Mouse (Mus musculus): ENCODE data around the gene Vegfb.
"Not testable (repeated sequence)": the region's sequence is repeated elsewhere in the genome, so short reads cannot be mapped to it uniquely, and the experiment has no call there.

The Vegfb gene

GRCm38 (mm10) chr19:6992011-6992858, 4.8 kb upstream of the Vegfb start, which contains the start of gene Dnajc4:
Gene Dnajc4 (minus strand): TSS chr19:6992572.
- DNase-seq (ENCODE audit: low spot score in 2 of 2) = peak; percentile 95 to 96

- DNase-seq (ENCODE audit: low spot score in 2 of 2) = not testable (repeated sequence)
Observed at GRCm38 (mm10) chr19:6991166-6991565, 3.7 kb upstream of the Vegfb start.

GRCm38 (mm10) chr19:6990712-6991111, 3.3 kb upstream of the Vegfb start:
- no peak for DNase-seq (ENCODE audit: low spot score in 2 of 2)

DNA sequence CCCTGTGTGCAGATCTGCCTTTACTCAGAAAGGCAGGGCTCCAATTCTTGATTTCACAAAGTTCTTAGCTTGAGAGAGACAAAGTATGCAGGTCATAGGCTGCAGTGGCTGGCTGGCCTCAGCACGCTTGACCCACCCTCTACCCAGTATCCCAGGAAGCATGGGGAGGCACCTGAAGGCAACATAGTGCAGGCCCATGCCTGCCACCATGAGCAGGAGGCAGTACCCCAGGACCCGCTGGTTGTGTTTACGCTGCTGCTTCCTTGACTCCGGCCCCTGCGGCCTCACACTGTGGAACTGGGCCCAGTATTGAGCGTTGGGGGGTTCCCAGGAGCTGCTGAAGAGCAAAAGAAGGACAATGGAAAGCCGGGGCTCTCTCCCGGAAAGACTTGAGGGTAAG, 1.8 kb upstream of the Vegfb start:
- DNase-seq (ENCODE audit: low spot score in 2 of 2) = no peak

DNA sequence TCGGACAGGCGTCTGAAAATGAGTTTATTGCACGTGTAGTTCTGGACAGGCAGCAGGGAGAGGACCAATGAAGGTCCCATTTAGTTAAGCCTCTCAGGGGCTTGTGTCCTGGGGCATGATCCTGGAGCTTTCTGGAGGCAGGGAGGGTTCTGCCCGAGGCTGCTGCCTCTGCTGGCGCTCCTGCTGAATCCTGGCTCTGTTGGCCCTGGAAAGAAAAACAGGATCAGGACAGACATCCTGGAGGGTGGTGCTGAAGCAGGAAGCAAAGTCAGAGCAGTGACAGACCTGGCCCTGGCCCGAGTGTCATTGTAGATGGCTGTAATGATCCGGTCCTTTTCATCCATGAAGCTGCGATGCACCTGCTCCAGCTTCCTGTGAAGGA, 444 bp upstream of the Vegfb start:
- no peak for DNase-seq (ENCODE audit: low spot score in 2 of 2)

GRCm38 (mm10) chr19:6985951-6986708, 1.3 kb downstream of the Vegfb start:
- no peak for DNase-seq (ENCODE audit: low spot score in 2 of 2)

- DNase-seq (ENCODE audit: low spot score in 2 of 2) = no peak
Observed at GRCm38 (mm10) chr19:6985300-6985699, 2.2 kb downstream of the Vegfb start.

DNA sequence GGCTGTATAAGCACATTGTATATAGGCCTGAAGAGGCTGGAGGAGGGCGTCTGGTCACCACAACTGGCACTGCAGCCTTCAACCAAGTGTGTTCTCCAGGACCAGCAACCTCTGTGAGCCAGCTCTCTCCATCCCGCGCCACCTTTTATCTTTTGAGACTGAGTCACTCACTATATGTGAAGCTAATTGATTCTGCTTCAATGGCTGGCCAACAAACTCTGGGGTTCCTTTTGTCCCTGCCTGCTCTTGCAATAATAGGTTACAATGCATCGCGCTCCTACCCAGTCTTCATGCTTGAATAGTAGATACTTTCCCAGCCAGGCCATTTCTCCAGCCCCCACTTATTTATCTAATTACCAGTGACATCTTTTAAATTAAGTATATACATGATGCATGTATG, 3.8 kb downstream of the Vegfb start:
- DNase-seq (ENCODE audit: low spot score in 2 of 2) = no peak

DNA sequence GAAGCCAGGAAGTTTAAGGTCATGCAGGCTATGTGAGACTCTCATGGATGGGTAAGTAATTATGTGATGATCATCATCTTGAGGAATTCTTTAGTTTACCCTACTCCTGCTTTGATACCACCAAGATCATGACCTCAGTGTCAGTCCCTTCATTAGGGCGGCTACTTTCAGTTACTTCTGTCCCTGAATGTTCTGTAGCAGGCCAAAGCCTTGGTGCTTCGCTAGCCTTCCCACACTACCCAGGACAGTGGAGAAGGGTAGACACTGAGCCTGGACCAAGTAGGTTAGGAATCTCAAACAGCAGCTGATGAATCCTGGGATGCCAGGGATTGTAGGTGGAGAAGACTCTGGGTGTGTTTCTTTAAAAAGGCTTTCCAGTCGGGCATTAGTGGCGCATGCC, 6.0 kb downstream of the Vegfb start:
- DNase-seq (ENCODE audit: low spot score in 2 of 2) = no peak

GRCm38 (mm10) chr19:6980381-6981093, 6.9 kb downstream of the Vegfb start, which contains the start of gene Fkbp2:
Gene Fkbp2 (minus strand): TSS chr19:6980501.
- DNase-seq (ENCODE audit: low spot score in 2 of 2) = peak; percentile 98

- DNase-seq (ENCODE audit: low spot score in 2 of 2) = peak; percentile 99 to 100
Observed at GRCm38 (mm10) chr19:6979486-6980380, 7.7 kb downstream of the Vegfb start.

GRCm38 (mm10) chr19:6979001-6979479, 8.4 kb downstream of the Vegfb start:
- DNase-seq (ENCODE audit: low spot score in 2 of 2) = no peak

DNA sequence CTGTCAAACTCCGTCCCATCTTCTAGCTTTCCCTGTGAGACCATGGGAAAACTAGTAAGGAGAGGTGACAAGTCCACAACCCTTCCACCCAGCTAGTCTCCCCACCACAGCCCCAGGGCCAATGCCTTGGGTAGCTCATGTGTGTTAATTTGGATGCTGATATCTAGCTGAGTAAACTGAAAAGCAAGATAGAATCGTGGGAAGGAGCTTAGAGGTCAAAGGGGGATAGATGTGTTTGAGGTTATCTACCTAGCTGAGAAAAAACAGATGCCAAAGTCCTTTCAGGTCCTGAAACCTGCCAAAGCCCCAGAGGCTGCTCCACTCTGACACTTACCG, 8.8 kb downstream of the Vegfb start:
- no peak for DNase-seq (ENCODE audit: low spot score in 2 of 2)

DNA sequence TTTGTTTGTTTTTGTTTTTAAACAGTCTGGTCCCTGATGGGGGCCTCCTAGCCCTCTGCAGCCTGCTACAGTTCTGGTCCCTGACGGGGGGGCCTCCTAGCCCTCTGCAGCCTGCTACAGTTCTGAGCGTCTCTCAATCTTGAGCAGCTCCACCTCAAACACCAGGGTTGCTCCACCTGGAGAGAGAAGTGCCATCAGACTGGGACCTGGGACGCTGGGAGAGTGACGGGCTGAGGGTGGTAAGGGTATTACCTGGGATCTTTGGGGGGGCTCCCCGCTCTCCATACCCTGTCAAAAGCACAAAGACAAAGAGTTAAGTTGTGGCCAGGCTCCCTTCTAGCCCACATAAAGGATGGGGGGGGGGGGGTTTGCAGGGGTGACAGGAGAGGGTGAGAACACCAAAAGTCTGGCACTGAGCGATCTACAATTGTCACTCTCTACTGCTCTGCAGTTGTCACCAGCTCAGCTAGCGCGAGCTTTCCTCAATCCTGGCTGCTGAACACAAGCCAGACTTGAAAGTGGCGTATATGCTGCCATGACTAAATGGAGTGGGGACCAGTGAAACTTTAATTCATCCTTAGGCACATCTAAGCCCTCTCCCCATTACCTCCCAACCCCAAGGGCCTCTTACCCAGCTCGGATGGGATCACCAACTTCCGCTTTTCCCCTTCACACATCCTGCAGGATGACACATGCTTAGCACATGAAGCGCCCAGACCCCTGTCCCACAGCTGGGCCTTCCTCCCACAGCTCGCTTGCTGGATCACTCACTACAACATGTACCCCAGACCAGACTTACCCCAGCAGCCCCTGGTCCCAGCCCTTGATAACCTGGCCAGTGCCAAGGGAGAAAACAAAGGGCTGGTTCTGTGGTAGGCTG, 9.5 kb downstream of the Vegfb start:
- no peak for DNase-seq (ENCODE audit: low spot score in 2 of 2)

GRCm38 (mm10) chr19:6975537-6976521, 11.6 kb downstream of the Vegfb start, which contains the start of gene Plcb3:
Gene Plcb3 (minus strand): TSS chr19:6976470.
- DNase-seq (ENCODE audit: low spot score in 2 of 2) = peak in 1 of 2 experiments; percentile 59

GRCm38 (mm10) chr19:6974211-6975205, 12.9 kb downstream of the Vegfb start, which contains the start of gene Ppp1r14b:
Gene Ppp1r14b (plus strand): TSS chr19:6974968.
- DNase-seq (ENCODE audit: low spot score in 2 of 2) = peak; percentile 77 to 89

- no peak for DNase-seq (ENCODE audit: low spot score in 2 of 2)
Observed at GRCm38 (mm10) chr19:6973581-6974190, 13.8 kb downstream of the Vegfb start.
